Mouse (Mus musculus) hindbrain, embryonic 16.5 days (tissue): ENCODE data around the gene Rbsn. TPM values are rescaled to one million over a fixed set of nuclear protein-coding genes. Genes with fewer than 3 reads are reported as not detected.

ENCODE experiments used
- ATAC-seq: fragments of 200-750 bp; cut with Nextera tagmentation; 2 replicates; pipeline ENCODE4 v1.8.0; 2017; ENCODE audit warnings: moderate TSS enrichment, moderate library complexity
- H3K27ac ChIP-seq: fragments of 300-500 bp; sonication (generic); 2 replicates; pipeline ENCODE4 v1.5.1; 2014; ENCODE audit warnings: low read depth, mild to moderate bottlenecking, control low read depth, low read length, moderate library complexity
- H3K27me3 ChIP-seq: fragments of 300-500 bp; sonication (generic); replicated peaks from 2 replicates; pipeline ENCODE4 v1.6.1; 2014; ENCODE audit warnings: low read length; ENCODE audit not compliant: control insufficient read depth, insufficient read depth
- H3K36me3 ChIP-seq: fragments of 300-500 bp; sonication (generic); 2 replicates; pipeline ENCODE4 v1.6.1; 2014; ENCODE audit warnings: mild to moderate bottlenecking, low read length, moderate library complexity, mixed read lengths; ENCODE audit not compliant: control insufficient read depth, insufficient read depth
- H3K4me1 ChIP-seq: fragments of 300-500 bp; sonication (generic); 2 replicates; pipeline ENCODE4 v1.6.1; 2014; ENCODE audit warnings: low read depth, low read length; ENCODE audit not compliant: control insufficient read depth, insufficient read depth
- H3K4me2 ChIP-seq: fragments of 300-500 bp; sonication (generic); 2 replicates; pipeline ENCODE4 v1.6.1; 2014; ENCODE audit warnings: mild to moderate bottlenecking, low read length, control low read depth, moderate library complexity
- H3K4me3 ChIP-seq: fragments of 300-500 bp; sonication (generic); 2 replicates; pipeline ENCODE4 v1.5.1; 2014; ENCODE audit warnings: mild to moderate bottlenecking, low read length, control low read depth, moderate library complexity
- H3K9ac ChIP-seq: fragments of 300-500 bp; sonication (generic); 2 replicates; pipeline ENCODE4 v1.6.1; 2014; ENCODE audit warnings: low read depth, mild to moderate bottlenecking, control low read depth, low read length, moderate library complexity
- H3K9me3 ChIP-seq: fragments of 300-500 bp; sonication (generic); 2 replicates; pipeline ENCODE4 v1.6.1; 2014; ENCODE audit warnings: mild to moderate bottlenecking, low read length, moderate library complexity; ENCODE audit not compliant: control insufficient read depth
- WGBS: fragments of 180-500 bp; shearing (Covaris S2); extraction: QIAGEN DNeasy Blood & Tissue Kit; methylation state at CpG from one replicate; pipeline ENCODE4 v1.1.7; 2014; 5-methylcytosine and 5-hydroxymethylcytosine counted together
- polyA plus RNA-seq: library from polyadenylated mRNA; unstranded; fragments of >200 nt; fragmentation: Nextera tagmentation; extraction: Ambion mirVana; gene quantifications from 2 replicates; pipeline ENCODE4 v1.2.1, GENCODE M21; 2015

The Rbsn gene
- 28.6 and 34.3 TPM in 2 replicates for polyA plus RNA-seq

DNA sequence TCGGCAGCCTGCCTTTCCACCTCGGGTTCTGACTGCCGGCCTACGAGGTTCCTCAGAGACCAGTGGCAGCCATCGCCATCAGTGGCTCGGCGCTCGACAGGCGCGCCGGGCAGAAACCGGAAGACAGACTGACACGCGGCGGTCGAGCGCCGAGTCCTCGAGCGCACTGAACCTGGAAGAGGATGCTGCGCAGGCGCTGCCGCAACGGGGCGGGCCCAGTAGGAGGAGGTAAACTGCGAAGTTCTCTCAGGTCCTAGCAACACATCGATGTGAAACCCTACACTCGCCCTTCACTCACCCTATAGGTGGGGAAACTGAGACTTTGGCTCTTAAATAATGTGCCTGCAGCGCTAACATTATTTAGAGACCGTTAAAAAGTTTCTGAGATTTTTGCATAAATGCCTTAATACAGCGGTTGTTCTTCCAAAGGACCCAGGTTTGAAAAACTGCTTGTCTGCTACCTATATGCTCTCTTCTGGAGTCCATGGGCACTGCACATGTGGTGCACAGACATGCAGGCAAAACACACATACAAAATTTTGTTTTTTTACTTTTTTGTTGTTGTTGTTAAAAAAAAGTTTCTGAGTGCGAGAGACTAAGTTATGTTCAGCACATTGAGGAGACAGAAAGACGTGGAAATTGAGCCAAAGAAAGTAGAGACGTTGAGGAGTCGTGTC is at the start of gene Rbsn:
Gene Rbsn (minus strand): TSS at position 153 of the 677 bp plus-strand sequence.
- Histone ChIP-seq H3K27ac (peak within 1 kb of the TSS; percentile 92), H3K9ac (peak within 1 kb of the TSS; percentile 92), H3K4me2 (peak within 1 kb of the TSS; percentile 96), H3K4me1 (peaks cover 10% of the 10 kb centered on the region), H3K36me3 (peaks cover 7% of the 10 kb centered on the region; the same call in 1 of the 2 replicates), H3K4me3 (peak within 1 kb of the TSS; percentile 85), H3K27me3 (no peaks in the 10 kb centered on the region), H3K9me3 (no peaks in the 10 kb centered on the region)
- 10% methylated on average over 35 of the region's 35 CpGs for WGBS
- peak; percentile 97 for ATAC-seq

DNA sequence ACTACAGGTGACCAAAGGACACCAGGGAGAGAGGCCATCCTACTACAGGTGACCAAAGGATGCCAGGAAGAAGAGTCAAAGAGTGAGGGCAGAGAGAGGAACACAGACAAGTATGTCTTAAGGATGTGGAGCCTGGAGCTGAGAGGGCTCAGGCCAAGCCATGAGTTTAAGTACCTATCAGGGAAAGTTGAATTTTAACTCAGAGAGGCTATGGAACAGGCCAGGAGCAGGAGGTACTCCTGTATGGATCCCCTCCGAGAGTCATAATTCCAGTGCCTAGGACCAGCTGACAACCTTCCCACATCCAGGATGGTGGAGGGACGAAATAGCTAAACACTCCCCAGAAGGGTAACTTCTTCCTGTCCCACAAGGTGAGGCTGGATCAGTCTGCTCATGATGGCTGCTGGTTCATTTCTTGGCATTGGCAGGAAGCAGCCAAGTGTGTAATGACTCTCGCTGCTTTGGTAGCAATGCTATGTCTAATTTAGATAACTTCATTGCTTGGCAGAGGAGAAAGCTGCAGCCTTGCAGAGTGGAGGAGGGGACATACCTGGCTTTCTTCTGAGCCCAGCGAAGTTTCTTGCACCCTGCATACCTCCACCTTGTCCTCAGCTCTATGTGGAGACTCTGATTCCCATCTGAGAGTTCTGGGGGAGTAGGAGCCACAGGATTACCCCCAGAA is 46.6 kb upstream of the Rbsn start:
- H3K9me3 ChIP-seq, result no peaks in the 10 kb centered on the region
- WGBS, result 64% methylated on average over 4 of the region's 4 CpGs
- ATAC-seq, result no peak
- no peaks in the 10 kb centered on the region for H3K4me1 ChIP-seq
- H3K27ac ChIP-seq, result no peak overlapping the region
- H3K36me3 ChIP-seq, result no peaks in the 10 kb centered on the region
- no peak overlapping the region for H3K4me2 ChIP-seq
- no peak overlapping the region for H3K4me3 ChIP-seq
- H3K27me3 ChIP-seq, result no peaks in the 10 kb centered on the region
- no peak overlapping the region for H3K9ac ChIP-seq

DNA sequence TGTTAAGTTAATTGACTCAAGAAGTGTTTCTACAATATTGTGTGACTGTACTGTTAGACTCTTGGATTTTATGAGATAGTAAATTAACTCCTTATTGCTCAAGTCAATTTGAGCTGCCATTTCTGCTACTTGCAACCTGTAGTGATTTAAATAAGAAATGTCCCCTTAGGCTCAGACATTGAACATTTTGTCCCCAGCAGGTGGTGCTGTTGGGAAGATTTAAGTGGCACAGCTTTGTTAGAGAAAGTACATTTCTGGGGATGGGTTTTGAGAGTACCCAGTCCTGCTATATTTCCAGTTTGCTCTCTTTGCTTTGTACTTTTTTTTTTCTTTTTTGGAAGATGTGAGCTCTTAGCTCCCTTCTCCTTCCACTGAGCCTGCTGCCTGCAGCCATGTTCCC is 40.6 kb upstream of the Rbsn start:
- Histone ChIP-seq H3K4me2 (no peak overlapping the region), H3K9ac (no peak overlapping the region), H3K4me3 (no peak overlapping the region), H3K36me3 (no peaks in the 10 kb centered on the region), H3K27ac (no peak overlapping the region), H3K27me3 (no peaks in the 10 kb centered on the region), H3K4me1 (no peaks in the 10 kb centered on the region), H3K9me3 (peaks cover 3% of the 10 kb centered on the region)
- no peak for ATAC-seq

DNA sequence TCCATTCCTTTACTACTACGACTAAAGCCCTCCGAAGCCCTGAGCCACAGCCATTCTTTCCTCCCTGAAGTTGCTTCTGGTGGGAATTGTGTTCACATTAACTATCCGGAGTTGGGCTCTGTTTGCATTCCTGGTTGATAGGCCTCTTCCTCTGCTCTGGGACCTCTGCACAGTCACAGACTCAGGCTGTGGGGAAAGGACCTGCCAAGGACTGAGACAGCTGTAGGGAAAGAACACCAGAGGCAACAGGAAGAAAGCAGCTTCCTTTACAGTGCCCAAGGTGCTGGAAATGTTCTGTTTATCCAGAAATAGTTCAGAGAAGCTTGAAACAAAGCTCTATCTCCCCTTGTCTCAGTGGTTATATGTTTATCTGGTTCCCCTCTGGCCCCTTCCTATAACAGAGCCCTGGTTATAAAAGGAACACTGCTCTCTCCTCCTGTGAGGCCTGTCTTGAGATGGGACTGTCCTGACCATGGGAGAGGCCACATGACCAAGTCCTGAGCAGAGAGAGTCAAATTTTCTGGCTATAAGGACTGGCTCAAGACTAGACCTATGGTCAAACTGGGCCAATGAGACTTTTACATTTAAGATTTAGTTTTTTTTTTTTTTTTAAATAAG is 38.6 kb upstream of the Rbsn start:
- Histone ChIP-seq H3K4me1 (no peaks in the 10 kb centered on the region), H3K27ac (no peak overlapping the region), H3K27me3 (no peaks in the 10 kb centered on the region), H3K4me3 (no peak overlapping the region), H3K4me2 (no peak overlapping the region), H3K9ac (no peak overlapping the region), H3K36me3 (no peaks in the 10 kb centered on the region), H3K9me3 (peaks cover 3% of the 10 kb centered on the region)
- ATAC-seq, result no peak
- 81% methylated on average over 3 of the region's 3 CpGs for WGBS

DNA sequence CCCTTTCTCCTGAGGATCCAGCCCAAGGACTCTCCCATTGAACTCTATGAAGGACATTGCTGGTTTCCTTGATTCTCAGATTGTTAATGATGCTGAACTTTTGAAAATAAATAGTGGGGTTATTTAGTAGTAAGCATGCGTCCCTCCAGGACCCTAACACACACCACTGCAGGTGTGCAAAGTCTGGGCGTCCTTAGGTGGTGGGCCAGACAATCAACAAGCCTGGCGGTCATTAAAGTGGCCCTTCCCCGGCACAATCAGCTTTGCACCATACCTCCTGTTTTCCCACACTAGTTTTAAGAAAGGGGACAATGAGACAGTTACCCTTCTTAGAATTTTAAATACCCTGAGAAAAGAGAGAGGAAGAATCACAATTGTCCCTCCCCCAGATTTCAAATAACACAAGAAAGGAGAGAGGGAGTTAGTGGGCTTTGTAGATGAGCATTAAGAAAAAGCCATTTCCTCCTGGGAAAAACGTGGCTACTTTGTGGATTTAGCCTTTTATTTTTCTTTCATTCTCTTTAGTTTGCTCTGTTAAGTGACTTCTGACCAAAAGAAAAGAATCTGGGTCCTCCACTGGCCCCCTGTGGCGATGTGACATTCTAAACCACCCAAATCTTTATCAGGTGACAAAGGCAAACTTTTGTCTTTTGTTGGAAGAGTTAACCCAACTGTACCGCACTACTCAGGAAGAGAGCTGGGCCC is 32.6 kb upstream of the Rbsn start:
- Histone ChIP-seq H3K9ac (no peak overlapping the region), H3K9me3 (no peaks in the 10 kb centered on the region), H3K4me3 (no peak overlapping the region), H3K27ac (no peak overlapping the region), H3K27me3 (peaks cover 12% of the 10 kb centered on the region; the same call in 1 of the 2 replicates), H3K4me1 (peaks cover 2% of the 10 kb centered on the region; the same call in 1 of the 2 replicates), H3K36me3 (no peaks in the 10 kb centered on the region), H3K4me2 (no peak overlapping the region)
- no peak for ATAC-seq
- WGBS, result 9% methylated on average over 7 of the region's 7 CpGs

DNA sequence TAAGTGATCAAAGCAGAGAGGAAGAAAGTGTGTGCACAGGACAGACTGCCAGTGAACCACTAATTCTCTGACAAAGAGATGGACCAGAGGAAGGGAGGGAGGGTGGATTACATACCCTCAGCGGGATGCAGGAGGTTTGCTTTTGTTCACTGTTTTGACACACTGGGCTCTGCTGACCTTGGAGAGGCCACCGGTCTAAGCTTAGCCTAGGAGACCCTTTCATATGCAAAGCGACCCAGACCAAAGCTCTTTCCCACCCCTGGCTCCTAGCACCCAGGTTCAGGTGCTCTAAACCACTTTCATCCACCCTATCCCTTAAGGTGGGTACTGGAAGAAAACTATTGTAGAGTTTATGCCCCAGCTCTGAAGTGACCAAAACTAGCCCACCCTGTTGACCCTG is 31.6 kb upstream of the Rbsn start:
- H3K36me3 ChIP-seq, result no peaks in the 10 kb centered on the region
- 6% methylated on average over 3 of the region's 3 CpGs for WGBS
- no peak overlapping the region for H3K4me3 ChIP-seq
- no peaks in the 10 kb centered on the region for H3K9me3 ChIP-seq
- H3K4me1 ChIP-seq, result peaks cover 2% of the 10 kb centered on the region; the same call in 1 of the 2 replicates
- H3K4me2 ChIP-seq, result no peak overlapping the region
- no peak overlapping the region for H3K27ac ChIP-seq
- H3K27me3 ChIP-seq, result peaks cover 12% of the 10 kb centered on the region; the same call in 1 of the 2 replicates
- H3K9ac ChIP-seq, result no peak overlapping the region
- no peak for ATAC-seq

DNA sequence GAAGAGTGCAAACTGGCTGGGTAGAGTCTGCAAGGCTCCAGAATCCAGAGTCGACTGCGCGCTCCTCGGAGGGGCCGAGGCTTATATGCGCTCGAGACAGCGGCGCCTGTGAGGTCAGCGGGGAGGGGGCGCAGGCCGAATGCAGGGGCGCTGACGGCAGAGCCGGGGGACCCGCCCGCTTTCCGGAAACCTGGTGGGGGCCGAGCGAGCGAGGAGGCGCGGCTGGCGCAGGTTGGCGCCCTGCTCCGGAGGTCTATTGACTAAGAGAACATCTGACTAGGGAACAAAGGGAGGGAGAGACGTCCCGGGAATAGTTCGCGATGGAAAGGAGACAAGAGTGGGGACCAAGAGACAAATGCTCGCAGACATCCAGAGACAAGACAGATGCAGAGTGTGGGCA is 29.9 kb upstream of the Rbsn start, which contains the start of gene Trh:
Gene Trh (minus strand): TSS at position 60 of the 400 bp plus-strand sequence.
- Histone ChIP-seq H3K9me3 (no peaks in the 10 kb centered on the region), H3K4me1 (peaks cover 2% of the 10 kb centered on the region; the same call in 1 of the 2 replicates), H3K27me3 (peaks cover 12% of the 10 kb centered on the region; the same call in 1 of the 2 replicates), H3K9ac (peak within 1 kb of the TSS; percentile 63), H3K36me3 (no peaks in the 10 kb centered on the region), H3K4me2 (peak within 1 kb of the TSS; percentile 76), H3K4me3 (peak within 1 kb of the TSS; percentile 42), H3K27ac (no peak within 1 kb of the TSS)
- under 1% methylated on average over 31 of the region's 31 CpGs for WGBS
- no peak for ATAC-seq

DNA sequence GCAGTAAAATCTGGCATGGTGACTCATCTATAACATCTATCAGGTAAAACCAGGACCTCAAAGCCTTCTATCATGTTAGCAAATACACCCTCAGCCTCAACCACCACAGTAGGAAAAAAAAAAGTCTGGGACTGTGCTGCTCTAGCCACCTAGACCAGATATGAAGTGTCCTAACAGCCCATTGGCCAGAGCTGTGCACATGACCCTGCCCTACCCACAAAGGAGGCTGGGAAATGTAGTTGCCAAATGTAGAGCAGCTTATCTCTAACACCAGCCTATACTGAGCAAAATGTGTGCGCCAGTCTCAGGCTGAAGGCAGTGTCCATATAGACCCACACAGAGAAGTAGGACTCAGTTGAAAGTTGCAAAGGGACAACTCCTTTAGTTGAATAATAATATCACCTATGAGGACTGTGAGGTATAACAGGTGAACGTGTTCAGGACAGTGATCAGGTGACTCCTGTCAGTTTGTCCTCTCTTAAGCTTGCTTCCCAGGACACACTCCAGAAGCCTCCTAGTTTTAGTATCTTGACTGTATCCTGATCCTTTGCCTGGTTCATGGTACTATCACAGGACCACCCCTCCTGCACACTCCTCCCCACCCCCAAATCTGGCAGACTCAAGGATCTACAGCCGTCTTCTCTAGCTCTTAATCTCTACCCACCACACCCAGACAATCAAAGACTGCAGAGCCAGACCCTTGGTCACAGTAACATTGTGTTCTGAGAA is 26.6 kb upstream of the Rbsn start:
- H3K4me2 ChIP-seq, result no peak overlapping the region
- H3K27ac ChIP-seq, result no peak overlapping the region
- peaks cover 12% of the 10 kb centered on the region; the same call in 1 of the 2 replicates for H3K27me3 ChIP-seq
- peaks cover 2% of the 10 kb centered on the region; the same call in 1 of the 2 replicates for H3K4me1 ChIP-seq
- no peak overlapping the region for H3K9ac ChIP-seq
- 71% methylated on average over 3 of the region's 3 CpGs for WGBS
- H3K4me3 ChIP-seq, result no peak overlapping the region
- H3K9me3 ChIP-seq, result no peaks in the 10 kb centered on the region
- peak; percentile 93 for ATAC-seq
- H3K36me3 ChIP-seq, result no peaks in the 10 kb centered on the region
